Mouse (Mus musculus): ENCODE results near the gene Crtam. TPM values are rescaled to one million over a fixed set of nuclear protein-coding genes. Genes with fewer than 3 reads are reported as not detected.

Crtam gene
- polyA plus RNA-seq, 1 experiment from 2014 or later, result 0.38 TPM

GRCm38 (mm10) chr9:41038150-41038664 lies 33.8 kb upstream of the Crtam start:
- no peaks in the 10 kb centered on the region; the same call in 1 of the 2 replicates for H3K36me3 ChIP-seq
- no peak overlapping the region for H3K4me3 ChIP-seq

GRCm38 (mm10) chr9:41031590-41032489 lies 27.4 kb upstream of the Crtam start:
- Histone ChIP-seq H3K9me3 (no peaks in the 10 kb centered on the region), H3K36me3 (no peaks in the 10 kb centered on the region; the same call in 1 of the 2 replicates), H3K4me3 (no peak overlapping the region), H3K27me3 (no peaks in the 10 kb centered on the region), H3K4me2 (replicated peaks) (peak overlapping the region; percentile 23; the same call in 1 of the 2 replicates), H3K27ac (peak overlapping the region; percentile 28; the same call in 1 of the 2 replicates), H3K9ac (no peak overlapping the region), H3K4me1 (peaks cover 10% of the 10 kb centered on the region)
- WGBS, result 37% methylated on average over 18 of the region's 18 CpGs
- no peak for ATAC-seq (ENCODE audit: low FRiP score, low read depth)

More at GRCm38 (mm10) chr9:41038150-41038664, 33.8 kb upstream of the Crtam start:
- H3K27me3 ChIP-seq, result no peaks in the 10 kb centered on the region
- peak overlapping the region; percentile 84 for H3K27ac ChIP-seq
- peak; percentile 62 for ATAC-seq (ENCODE audit: low FRiP score, low read depth)
- no peaks in the 10 kb centered on the region for H3K9me3 ChIP-seq
- H3K4me1 ChIP-seq, result peaks cover 14% of the 10 kb centered on the region
- no peak overlapping the region for H3K9ac ChIP-seq
- WGBS, result 41% methylated on average over 9 of the region's 9 CpGs
- no peak overlapping the region for H3K4me2 ChIP-seq (replicated peaks)

- no peak for ATAC-seq (ENCODE audit: low FRiP score, low read depth)
- Histone ChIP-seq H3K9me3 (no peaks in the 10 kb centered on the region), H3K27ac (no peak overlapping the region), H3K4me1 (peaks cover 10% of the 10 kb centered on the region), H3K36me3 (no peaks in the 10 kb centered on the region), H3K27me3 (no peaks in the 10 kb centered on the region), H3K4me2 (replicated peaks) (no peak overlapping the region), H3K9ac (no peak overlapping the region), H3K4me3 (no peak overlapping the region)
- WGBS, result 74% methylated on average over 6 of the region's 6 CpGs
Observed at GRCm38 (mm10) chr9:41029827-41030226, 25.4 kb upstream of the Crtam start.

GRCm38 (mm10) chr9:41028470-41028869 lies 24.0 kb upstream of the Crtam start:
- H3K4me1 ChIP-seq, result peaks cover 10% of the 10 kb centered on the region
- no peaks in the 10 kb centered on the region for H3K27me3 ChIP-seq
- no peak overlapping the region for H3K4me2 ChIP-seq (replicated peaks)
- H3K9me3 ChIP-seq, result no peaks in the 10 kb centered on the region
- ATAC-seq (ENCODE audit: low FRiP score, low read depth), result no peak
- no peak overlapping the region for H3K4me3 ChIP-seq
- 51% methylated on average over 5 of the region's 5 CpGs for WGBS
- no peak overlapping the region for H3K27ac ChIP-seq
- H3K9ac ChIP-seq, result no peak overlapping the region
- H3K36me3 ChIP-seq, result no peaks in the 10 kb centered on the region

GRCm38 (mm10) chr9:41021690-41022089 lies 17.3 kb upstream of the Crtam start:
- Histone ChIP-seq H3K36me3 (peaks cover 3% of the 10 kb centered on the region; the same call in 1 of the 2 replicates), H3K9me3 (no peaks in the 10 kb centered on the region), H3K27ac (no peak overlapping the region), H3K27me3 (no peaks in the 10 kb centered on the region), H3K9ac (no peak overlapping the region), H3K4me1 (no peaks in the 10 kb centered on the region), H3K4me3 (no peak overlapping the region), H3K4me2 (replicated peaks) (no peak overlapping the region)
- no peak for ATAC-seq (ENCODE audit: low FRiP score, low read depth)
- 74% methylated on average over 3 of the region's 3 CpGs for WGBS

GRCm38 (mm10) chr9:41020486-41020885 lies 16.1 kb upstream of the Crtam start:
- Histone ChIP-seq H3K4me3 (no peak overlapping the region), H3K9ac (no peak overlapping the region), H3K4me1 (no peaks in the 10 kb centered on the region), H3K4me2 (replicated peaks) (no peak overlapping the region), H3K27ac (no peak overlapping the region), H3K36me3 (peaks cover 3% of the 10 kb centered on the region; the same call in 1 of the 2 replicates), H3K9me3 (no peaks in the 10 kb centered on the region), H3K27me3 (no peaks in the 10 kb centered on the region)
- ATAC-seq (ENCODE audit: low FRiP score, low read depth), result no peak
- 87% methylated on average over 3 of the region's 3 CpGs for WGBS

GRCm38 (mm10) chr9:41014512-41014911 lies 10.1 kb upstream of the Crtam start:
- H3K4me3 ChIP-seq, result no peak overlapping the region
- 66% methylated on average over 4 of the region's 4 CpGs for WGBS
- H3K9ac ChIP-seq, result no peak overlapping the region
- H3K27ac ChIP-seq, result no peak overlapping the region
- H3K36me3 ChIP-seq, result peaks cover 2% of the 10 kb centered on the region; the same call in 1 of the 2 replicates
- ATAC-seq (ENCODE audit: low FRiP score, low read depth), result no peak
- no peaks in the 10 kb centered on the region for H3K9me3 ChIP-seq
- H3K4me2 ChIP-seq (replicated peaks), result no peak overlapping the region
- no peaks in the 10 kb centered on the region; the same call in 1 of the 2 replicates for H3K4me1 ChIP-seq
- no peaks in the 10 kb centered on the region for H3K27me3 ChIP-seq

- no peaks in the 10 kb centered on the region for H3K27me3 ChIP-seq
- no peak overlapping the region for H3K4me2 ChIP-seq (replicated peaks)
- no peaks in the 10 kb centered on the region; the same call in 1 of the 2 replicates for H3K4me1 ChIP-seq
- 88% methylated on average over 5 of the region's 5 CpGs for WGBS
- peaks cover 2% of the 10 kb centered on the region; the same call in 1 of the 2 replicates for H3K36me3 ChIP-seq
- no peak overlapping the region for H3K27ac ChIP-seq
- no peaks in the 10 kb centered on the region for H3K9me3 ChIP-seq
- no peak overlapping the region for H3K4me3 ChIP-seq
- H3K9ac ChIP-seq, result no peak overlapping the region
- ATAC-seq (ENCODE audit: low FRiP score, low read depth), result no peak
Observed at GRCm38 (mm10) chr9:41012456-41012855, 8.0 kb upstream of the Crtam start.

GRCm38 (mm10) chr9:41011512-41012436 lies 7.3 kb upstream of the Crtam start:
- Histone ChIP-seq H3K27ac (no peak overlapping the region), H3K27me3 (no peaks in the 10 kb centered on the region), H3K4me3 (no peak overlapping the region), H3K36me3 (peaks cover 2% of the 10 kb centered on the region; the same call in 1 of the 2 replicates), H3K4me1 (no peaks in the 10 kb centered on the region; the same call in 1 of the 2 replicates), H3K4me2 (replicated peaks) (no peak overlapping the region), H3K9ac (no peak overlapping the region), H3K9me3 (no peaks in the 10 kb centered on the region)
- 61% methylated on average over 13 of the region's 13 CpGs for WGBS
- ATAC-seq (ENCODE audit: low FRiP score, low read depth), result no peak

- no peaks in the 10 kb centered on the region for H3K9me3 ChIP-seq
- H3K27me3 ChIP-seq, result no peaks in the 10 kb centered on the region
- no peak for ATAC-seq (ENCODE audit: low FRiP score, low read depth)
- H3K4me2 ChIP-seq (replicated peaks), result no peak overlapping the region
- no peak overlapping the region for H3K9ac ChIP-seq
- no peaks in the 10 kb centered on the region; the same call in 1 of the 2 replicates for H3K4me1 ChIP-seq
- H3K27ac ChIP-seq, result no peak overlapping the region
- WGBS, result 13% methylated on average over 1 of the region's 1 CpGs
- no peak overlapping the region for H3K4me3 ChIP-seq
- H3K36me3 ChIP-seq, result no peaks in the 10 kb centered on the region
Observed at GRCm38 (mm10) chr9:41007785-41008184, 3.4 kb upstream of the Crtam start.

- Histone ChIP-seq H3K4me2 (replicated peaks) (no peak overlapping the region), H3K4me1 (peaks cover 12% of the 10 kb centered on the region; the same call in 1 of the 2 replicates), H3K9ac (no peak overlapping the region), H3K36me3 (no peaks in the 10 kb centered on the region), H3K27ac (no peak overlapping the region), H3K4me3 (no peak overlapping the region), H3K27me3 (no peaks in the 10 kb centered on the region), H3K9me3 (no peaks in the 10 kb centered on the region)
- ATAC-seq (ENCODE audit: low FRiP score, low read depth), result no peak
- WGBS, result 85% methylated on average over 7 of the region's 7 CpGs
Observed at GRCm38 (mm10) chr9:40997116-40997779, 7.2 kb downstream of the Crtam start.
